Comparison of ENCODE assay signal across 8 mouse cellular contexts in the genomic region with DNA sequence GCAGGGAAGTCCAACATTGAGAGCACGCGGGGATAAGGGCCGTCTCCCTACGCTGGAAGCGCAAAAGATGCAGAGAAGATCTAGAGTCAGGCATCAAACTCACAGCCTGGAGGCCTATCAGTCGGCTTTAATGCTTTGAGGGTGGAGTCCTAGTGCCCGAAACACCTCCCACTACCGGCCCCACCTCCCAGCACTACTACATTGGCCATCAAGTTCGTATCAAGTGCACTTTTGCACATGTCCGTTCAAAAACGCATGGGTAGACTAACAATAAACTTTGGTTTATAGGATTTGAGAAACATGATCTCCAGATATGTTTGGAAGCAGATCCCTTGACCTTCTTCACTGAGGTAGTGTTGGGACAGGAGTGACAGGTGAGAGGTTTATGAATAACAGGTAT. TPM values are rescaled to one million over a fixed set of nuclear protein-coding genes. Genes with fewer than 3 reads are reported as not detected.
DNase-seq lines count a peak whose midpoint lies in the region; ATAC-seq and TF ChIP-seq lines count a peak whose summit lies in the region.

No protein-coding gene starts in this region.

- H3K9me3 ChIP-seq in heart, embryonic 13.5 days = no peaks in the 10 kb centered on the region

- peak overlapping the region; percentile 87 for H3K9ac ChIP-seq in heart, embryonic 13.5 days

- no peak for ATAC-seq in heart, embryonic 13.5 days (ENCODE audit: extremely low read depth, insufficient number of reproducible peaks, low FRiP score, low TSS enrichment)
- peak; percentile 36; the same call in 1 of the 2 replicates for ATAC-seq in megakaryocyte, adult 5-6 weeks (ENCODE audit: poor library complexity, severe bottlenecking)

- H3K36me3 ChIP-seq in heart, embryonic 13.5 days = no peaks in the 10 kb centered on the region
- no peaks in the 10 kb centered on the region for H3K36me3 ChIP-seq in small intestine, adult 2 months (ENCODE audit: control insufficient read depth, insufficient read depth, low read length)

- no peak for TF ChIP-seq CTCF in cortical plate, adult 2 months (IDR thresholded peaks at IDR 0.05; ENCODE audit: extremely low read depth, insufficient read depth, low read length)
- no peak for TF ChIP-seq CTCF in small intestine, adult 2 months (IDR thresholded peaks at IDR 0.05; ENCODE audit: extremely low read depth, insufficient read length, insufficient replicate concordance, low read depth, low read length)

- H3K4me3 ChIP-seq in cortical plate, adult 2 months (ENCODE audit: insufficient read depth, low read length) = peak overlapping the region; percentile 87
- H3K4me3 ChIP-seq in heart, embryonic 13.5 days = peak overlapping the region; percentile 96
- H3K4me3 ChIP-seq in small intestine, adult 2 months (ENCODE audit: low read depth, low read length) = peak overlapping the region; percentile 87

- H3K27me3 ChIP-seq in heart, embryonic 13.5 days (replicated peaks) = 0 out of 2 replicates have a peak, but pooled peaks cover 7% of the 10 kb centered on the region
- H3K27me3 ChIP-seq in small intestine, adult 2 months (ENCODE audit: control insufficient read depth, insufficient read depth, low read length) = no peaks in the 10 kb centered on the region

- peak overlapping the region; percentile 90 for H3K4me2 ChIP-seq in heart, embryonic 13.5 days

- WGBS in heart, embryonic 13.5 days = 4% methylated on average over 11 of the region's 11 CpGs
- 1% methylated on average over 11 of the region's 11 CpGs for WGBS in small intestine, adult 2 months

- no peak for TF ChIP-seq POLR2A in cortical plate, adult 2 months (IDR thresholded peaks at IDR 0.05; ENCODE audit: extremely low read depth, insufficient read depth, low read length)
- TF ChIP-seq POLR2A in small intestine, adult 2 months (IDR thresholded peaks at IDR 0.05; ENCODE audit: low read depth, low read length) = no peak

- peaks cover 4% of the 10 kb centered on the region for H3K4me1 ChIP-seq in cortical plate, adult 2 months (ENCODE audit: control insufficient read depth, insufficient read depth, low read length)
- peaks cover 39% of the 10 kb centered on the region for H3K4me1 ChIP-seq in heart, embryonic 13.5 days
- H3K4me1 ChIP-seq in small intestine, adult 2 months (ENCODE audit: control insufficient read depth, insufficient read depth, insufficient read length, low read length) = peaks cover 4% of the 10 kb centered on the region; the same call in 1 of the 2 replicates

- peak; percentile 9 for DNase-seq in right cerebral cortex, postnatal 4 days
- DNase-seq in right cerebral cortex, postnatal 25 days = no peak
- peak; percentile 71 for DNase-seq in kidney, postnatal 10 days
- no peak for DNase-seq in left cerebral cortex, adult 11 months (ENCODE audit: low spot score)

- H3K27ac ChIP-seq in cortical plate, adult 2 months (ENCODE audit: insufficient read depth, low read length) = no peak overlapping the region
- peak overlapping the region; percentile 92 for H3K27ac ChIP-seq in heart, embryonic 13.5 days (replicated peaks)
- H3K27ac ChIP-seq in small intestine, adult 2 months (ENCODE audit: insufficient read depth, low read depth, low read length) = peak overlapping the region; percentile 36

RNA-seq across cellular contexts. Expression of a gene that starts 1.0 kb away (rescaled TPM):
- polyA plus RNA-seq in cortical plate, adult 2 months (2012; rRNA removed) = 59.9 and 60.2 TPM in 2 replicates
- polyA plus RNA-seq in heart, embryonic 13.5 days (2015; fragmentation: Nextera tagmentation; extraction: Ambion mirVana) = 109 and 116 TPM in 2 replicates
- 80.0 and 85.4 TPM in 2 replicates for total RNA-seq in megakaryocyte, adult 5-6 weeks (2015)
- total RNA-seq in megakaryocyte, adult 5-6 weeks (2017) = 124 and 138 TPM in 2 replicates
- polyA plus RNA-seq in small intestine, adult 2 months (2012; rRNA removed) = 0.93 and 2.8 TPM in 2 replicates

RNA-seq across cellular contexts. Expression of a gene that starts 25.3 kb away (rescaled TPM):
- polyA plus RNA-seq in cortical plate, adult 2 months (2012; rRNA removed) = 61.6 and 72.2 TPM in 2 replicates
- 18.3 and 19.7 TPM in 2 replicates for polyA plus RNA-seq in heart, embryonic 13.5 days (2015; fragmentation: Nextera tagmentation; extraction: Ambion mirVana)
- total RNA-seq in megakaryocyte, adult 5-6 weeks (2015) = 4.2 and 4.5 TPM in 2 replicates
- total RNA-seq in megakaryocyte, adult 5-6 weeks (2017) = 8.1 and 9.3 TPM in 2 replicates
- 4.0 and 9.4 TPM in 2 replicates for polyA plus RNA-seq in small intestine, adult 2 months (2012; rRNA removed)

Comparison
In these comparisons a context has a peak if more than half of its experiments do, and no peak if none do; other contexts are left out.
1. DNase-seq: peak in right cerebral cortex, postnatal 4 days (single experiment) and kidney, postnatal 10 days (single experiment); none in right cerebral cortex, postnatal 25 days (single experiment) and left cerebral cortex, adult 11 months (single experiment).
2. RNA of a gene that starts 1.0 kb away (polyA plus RNA-seq): 109 to 116 TPM in heart, embryonic 13.5 days and 59.9 to 60.2 TPM in cortical plate, adult 2 months; 0.93 to 2.8 TPM in small intestine, adult 2 months; every median in the first group is over 10 times any median in the second.
3. Peak in every context shown above with its lines, with median percentiles within 50 percentile points of each other: H3K4me3 ChIP-seq.